Mouse (Mus musculus) ES-E14 (cell line): ENCODE measurements around the gene Gm47995. TPM values are rescaled to one million over a fixed set of nuclear protein-coding genes. Genes with fewer than 3 reads are reported as not detected.

ENCODE experiments used
- DNase-seq: peaks from one replicate; pipeline ENCODE4 v3.0.0-alpha.2; 2013; ENCODE audit warnings: low read depth, low spot score
- H3K27ac ChIP-seq: 2 replicates; pipeline ENCODE4 v1.5.1; 2012; ENCODE audit warnings: low read depth, mild to moderate bottlenecking, low read length, moderate library complexity, mixed read lengths; ENCODE audit not compliant: poor library complexity, insufficient read depth, severe bottlenecking
- H3K36me3 ChIP-seq: 2 replicates; pipeline ENCODE4 v1.6.1; 2012; ENCODE audit warnings: mild to moderate bottlenecking, low read length, moderate library complexity, mixed read lengths; ENCODE audit not compliant: control insufficient read depth, poor library complexity, insufficient read depth, severe bottlenecking
- H3K4me1 ChIP-seq, 2 experiments: fragments of 150-350 bp in 1 of 2; sonication (generic) in 1 of 2; 2 replicates each; pipeline ENCODE4 v1.6.1; 2012; ENCODE audit warnings: low read length in 2 of 2, mild to moderate bottlenecking in 1 of 2, mixed read lengths in 1 of 2; ENCODE audit not compliant: control insufficient read depth in 2 of 2, insufficient read depth in 2 of 2, poor library complexity in 1 of 2
- H3K4me3 ChIP-seq, 2 experiments: fragments of 150-350 bp in 1 of 2; sonication (generic) in 1 of 2; 2 replicates each; pipeline ENCODE4 v1.5.1; 2012; ENCODE audit warnings: low read length in 2 of 2, low read depth in 1 of 2, mild to moderate bottlenecking in 1 of 2, mixed read lengths in 1 of 2; ENCODE audit not compliant: insufficient read depth in 1 of 2, poor library complexity in 1 of 2, severe bottlenecking in 1 of 2
- H3K9ac ChIP-seq: 2 replicates; pipeline ENCODE4 v1.6.1; 2012; ENCODE audit warnings: low read depth, mild to moderate bottlenecking, low read length, mixed read lengths; ENCODE audit not compliant: poor library complexity, insufficient read depth, severe bottlenecking
- H3K9me3 ChIP-seq: fragments of 150-350 bp; sonication (generic); 2 replicates; pipeline ENCODE4 v1.6.1; 2012; ENCODE audit warnings: low read depth, mild to moderate bottlenecking, low read length; ENCODE audit not compliant: control insufficient read depth, insufficient read depth
- CHD2 ChIP-seq: IDR thresholded peaks from 2 replicates; pipeline ENCODE4 v1.6.1; 2014; ENCODE audit warnings: mild to moderate bottlenecking, low read depth, low read length, inconsistent platforms
- HCFC1 ChIP-seq: IDR thresholded peaks from 2 replicates; pipeline ENCODE4 v1.6.1; 2012; ENCODE audit warnings: low read length, inconsistent platforms, borderline replicate concordance; ENCODE audit not compliant: insufficient read depth
- MAFK ChIP-seq: IDR thresholded peaks from 2 replicates; pipeline ENCODE4 v1.6.1; 2014; ENCODE audit warnings: mild to moderate bottlenecking, low read depth, low read length, inconsistent platforms; ENCODE audit not compliant: insufficient read depth
- ZC3H11A ChIP-seq: IDR thresholded peaks from 2 replicates; pipeline ENCODE4 v1.6.1; 2012; ENCODE audit warnings: low read depth, mild to moderate bottlenecking, inconsistent platforms, low read length, borderline replicate concordance
- ZNF384 ChIP-seq: IDR thresholded peaks from 2 replicates; pipeline ENCODE4 v1.6.1; 2012; ENCODE audit warnings: low read depth, low read length, inconsistent platforms
- in situ Hi-C, 2 experiments: fragments of 600-800 bp; cut with MboI; formaldehyde crosslinking; loops; one replicate each; pipeline ENCODE4 v1.15.1; 2025; ENCODE audit warnings: low sequenced_read_pairs in 2 of 2, inconsistent platforms in 1 of 2; ENCODE audit not compliant: unreplicated experiment in 2 of 2
- total RNA-seq: library from RNA; depleted of rRNA; stranded (reverse); fragments of 300-350 nt; gene quantifications from 2 replicates; pipeline ENCODE4 v1.2.3, GENCODE M21; 2012

The Gm47995 gene
- total RNA-seq, 1 experiment: 1.7 TPM

- in situ Hi-C loops: no loop called here
- TF ChIP-seq ZC3H11A (no peak), CHD2 (no peak), HCFC1 (no peak), ZNF384 (no peak), MAFK (no peak)
- Histone ChIP-seq H3K36me3 (no peaks in the 10 kb centered on the region), H3K27ac (no peak overlapping the region), H3K4me3 (no peak overlapping the region), H3K9ac (no peak overlapping the region), H3K9me3 (no peaks in the 10 kb centered on the region), H3K4me1 (peaks cover 1% of the 10 kb centered on the region in 2 experiments; a peak in 1 of 4 replicates)
- DNase-seq: no peak
Observed at GRCm38 (mm10) chr1:151222561-151223267, 24.5 kb downstream of the Gm47995 start.

GRCm38 (mm10) chr1:151223377-151223776 is 25.1 kb downstream of the Gm47995 start:
- Histone ChIP-seq H3K4me3 (no peak overlapping the region), H3K4me1 (peaks cover 1% of the 10 kb centered on the region in 2 experiments; a peak in 1 of 4 replicates), H3K36me3 (no peaks in the 10 kb centered on the region), H3K27ac (no peak overlapping the region), H3K9ac (no peak overlapping the region), H3K9me3 (no peaks in the 10 kb centered on the region)
- in situ Hi-C loops: no loop called here
- TF ChIP-seq MAFK (no peak), ZC3H11A (no peak), HCFC1 (no peak), CHD2 (no peak), ZNF384 (no peak)
- no peak for DNase-seq

- Histone ChIP-seq H3K9me3 (no peaks in the 10 kb centered on the region), H3K36me3 (no peaks in the 10 kb centered on the region), H3K27ac (no peak overlapping the region), H3K9ac (no peak overlapping the region), H3K4me1 (peaks cover 1% of the 10 kb centered on the region in 2 experiments; a peak in 1 of 4 replicates), H3K4me3 (no peak overlapping the region)
- TF ChIP-seq ZC3H11A: no peak
- TF ChIP-seq MAFK: no peak
- TF ChIP-seq CHD2: no peak
- no peak for TF ChIP-seq HCFC1
- in situ Hi-C loops: no loop called here
- no peak for DNase-seq
Observed at GRCm38 (mm10) chr1:151224536-151224935, 26.3 kb downstream of the Gm47995 start.

GRCm38 (mm10) chr1:151227506-151227905 is 29.3 kb downstream of the Gm47995 start:
- no peak overlapping the region for H3K27ac ChIP-seq
- H3K4me3 ChIP-seq: no peak overlapping the region
- no peak for TF ChIP-seq ZNF384
- no peak for TF ChIP-seq MAFK
- no peak for TF ChIP-seq ZC3H11A
- TF ChIP-seq CHD2: no peak
- no peak for TF ChIP-seq HCFC1
- no peak for DNase-seq
- no peak overlapping the region for H3K9ac ChIP-seq
- no peaks in the 10 kb centered on the region for H3K9me3 ChIP-seq
- H3K4me1 ChIP-seq: 0 out of 4 replicates have a peak, but pooled peaks cover 0 to 1% of the 10 kb centered on the region in 2 experiments
- H3K36me3 ChIP-seq: no peaks in the 10 kb centered on the region
- in situ Hi-C loops: no loop called here

GRCm38 (mm10) chr1:151228320-151228989 is 30.2 kb downstream of the Gm47995 start:
- no peak overlapping the region for H3K27ac ChIP-seq
- no peak for TF ChIP-seq ZNF384
- TF ChIP-seq ZC3H11A: no peak
- TF ChIP-seq MAFK: no peak
- no peak for TF ChIP-seq HCFC1
- TF ChIP-seq CHD2: no peak
- no peaks in the 10 kb centered on the region for H3K4me1 ChIP-seq
- DNase-seq: no peak
- H3K9me3 ChIP-seq: no peaks in the 10 kb centered on the region
- in situ Hi-C loops: no loop called here
- no peaks in the 10 kb centered on the region for H3K36me3 ChIP-seq
- no peak overlapping the region for H3K4me3 ChIP-seq
- H3K9ac ChIP-seq: no peak overlapping the region
